Mouse (Mus musculus): ENCODE results near the gene Mnt.

The Mnt gene

GRCm38 (mm10) chr11:74831606-74832451, 1.1 kb downstream of the Mnt start:
- peak; percentile 99 for DNase-seq

GRCm38 (mm10) chr11:74832503-74833143, 1.9 kb downstream of the Mnt start:
- peak; percentile 76 to 85 for DNase-seq

GRCm38 (mm10) chr11:74833536-74834358, 3.0 kb downstream of the Mnt start:
- peak in 1 of 2 experiments; percentile 45 for DNase-seq

- peak in 1 of 2 experiments; percentile 14 for DNase-seq
These were observed 3.6 kb downstream of the Mnt start for GRCm38 (mm10) chr11:74834359-74834638.

GRCm38 (mm10) chr11:74834650-74835277, 4.0 kb downstream of the Mnt start:
- DNase-seq: peak in 1 of 2 experiments; percentile 15

- peak in 1 of 2 experiments; percentile 35 for DNase-seq
These were observed 5.0 kb downstream of the Mnt start for GRCm38 (mm10) chr11:74835593-74836224.

GRCm38 (mm10) chr11:74836225-74837055, 5.7 kb downstream of the Mnt start:
- DNase-seq: peak in 1 of 2 experiments; percentile 44

GRCm38 (mm10) chr11:74837056-74837693, 6.5 kb downstream of the Mnt start:
- DNase-seq: no peak

GRCm38 (mm10) chr11:74837694-74838431, 7.1 kb downstream of the Mnt start:
- DNase-seq: peak; percentile 97 to 98

GRCm38 (mm10) chr11:74838441-74838840, 7.7 kb downstream of the Mnt start:
- DNase-seq: peak; percentile 95 to 97

GRCm38 (mm10) chr11:74838971-74839370, 8.3 kb downstream of the Mnt start:
- peak in 1 of 2 experiments; percentile 43 for DNase-seq

- no peak for DNase-seq
These were observed 9.4 kb downstream of the Mnt start for GRCm38 (mm10) chr11:74839860-74840715.

- no peak for DNase-seq
These were observed 10.0 kb downstream of the Mnt start for GRCm38 (mm10) chr11:74840739-74841138.

- DNase-seq: peak; percentile 46 to 52
These were observed 10.6 kb downstream of the Mnt start for GRCm38 (mm10) chr11:74841366-74841765.

GRCm38 (mm10) chr11:74842045-74842444, 11.3 kb downstream of the Mnt start:
- peak in 1 of 2 experiments; percentile 61 for DNase-seq

GRCm38 (mm10) chr11:74842656-74843434, 12.1 kb downstream of the Mnt start:
- DNase-seq: peak; percentile 53 to 59

GRCm38 (mm10) chr11:74843435-74843714, 12.7 kb downstream of the Mnt start:
- DNase-seq: peak in 1 of 2 experiments; percentile 57

GRCm38 (mm10) chr11:74843761-74844160, 13.0 kb downstream of the Mnt start:
- no peak for DNase-seq

All from cerebellum, postnatal 25 days (tissue).